Mouse (Mus musculus) yolk sac, embryonic 10.5 days (tissue): Measurements from ENCODE around the gene Tex14.
"Not testable (repeated sequence)": the region's sequence is repeated elsewhere in the genome, so short reads cannot be mapped to it uniquely, and the experiment has no call there.

ENCODE experiments used
- DNase-seq: peaks from one replicate; pipeline ENCODE4 v3.0.0-alpha.2; 2017; ENCODE audit warnings: low spot score

The Tex14 gene

DNA sequence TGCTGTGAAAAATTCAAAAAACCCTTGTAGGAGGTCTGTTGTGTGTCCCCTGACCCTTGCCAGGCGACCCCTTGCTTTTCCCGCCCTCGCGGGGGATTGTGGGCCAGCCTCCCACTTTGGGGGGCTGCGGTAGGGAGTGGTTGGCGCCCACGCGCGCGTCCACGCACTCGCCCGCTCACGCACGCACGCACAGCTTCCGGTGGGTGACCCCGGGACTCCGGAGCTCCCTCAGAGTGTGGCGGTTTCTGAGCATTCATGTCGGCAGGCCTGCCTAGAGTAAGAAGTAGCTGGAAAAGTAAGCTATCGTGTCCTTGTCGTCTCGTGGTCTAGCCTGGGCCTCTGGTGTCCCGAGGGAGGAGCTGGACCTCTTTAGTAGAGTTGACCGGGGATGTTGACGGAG lies at the start of gene Tex14, which contains the start of gene Rad51c:
Tex14 (plus strand) TSS at position 190 of the 400 bp plus-strand sequence.
Rad51c (minus strand) TSS at position 79 of the 400 bp plus-strand sequence.
- no peak for DNase-seq

DNA sequence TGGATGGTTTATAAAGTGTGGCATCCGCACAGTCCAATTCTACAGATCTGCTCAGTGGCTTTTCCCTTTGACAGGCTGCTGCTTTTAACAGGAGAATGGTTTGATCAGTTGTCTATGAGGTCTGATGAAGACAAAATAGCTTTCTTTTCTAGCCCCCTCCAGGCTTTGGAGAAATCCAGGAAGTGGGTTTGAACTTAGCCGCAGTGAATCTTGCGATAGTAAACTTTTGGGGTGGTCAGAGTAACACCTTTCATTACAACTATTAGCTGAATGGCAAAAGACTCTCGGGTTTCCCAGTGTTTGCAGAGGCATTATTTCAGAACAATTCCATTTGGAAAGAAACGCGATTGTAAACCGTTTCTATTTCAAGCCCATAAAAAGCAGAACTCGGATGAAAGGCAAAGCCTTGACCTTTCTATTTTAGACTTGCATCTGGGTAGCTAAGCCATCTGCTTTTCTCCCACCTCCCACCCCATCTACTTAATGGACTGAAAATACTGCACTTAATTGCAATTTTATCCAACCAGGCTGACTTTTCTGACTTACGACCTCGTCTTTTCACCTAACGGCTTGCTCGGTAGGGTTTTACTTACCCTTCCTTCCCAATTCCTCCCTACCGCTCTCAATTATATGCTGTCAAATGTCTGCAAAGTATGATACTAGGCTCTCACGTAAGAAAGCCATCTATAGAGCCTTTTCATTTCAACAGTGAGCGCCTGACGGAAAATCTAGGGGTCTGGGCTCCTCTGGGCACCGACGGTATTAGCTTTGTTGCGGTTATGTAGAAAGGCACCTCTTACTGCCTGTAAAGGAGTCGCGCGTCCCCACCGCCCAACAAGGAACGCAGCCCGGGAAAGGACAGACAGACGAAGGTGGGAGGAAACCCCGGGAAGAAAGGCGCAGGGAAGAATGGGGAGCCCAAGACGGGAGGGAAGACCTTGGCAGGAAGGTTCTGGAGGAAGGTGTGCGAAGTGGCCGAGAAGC lies 47.3 kb upstream of the Tex14 start:
- no peak for DNase-seq

GRCm38 (mm10) chr11:87358331-87359261 lies 46.3 kb upstream of the Tex14 start, which contains the start of gene Ppm1e:
Ppm1e (minus strand) TSS chr11:87359023.
- DNase-seq, result peak; percentile 76

DNA sequence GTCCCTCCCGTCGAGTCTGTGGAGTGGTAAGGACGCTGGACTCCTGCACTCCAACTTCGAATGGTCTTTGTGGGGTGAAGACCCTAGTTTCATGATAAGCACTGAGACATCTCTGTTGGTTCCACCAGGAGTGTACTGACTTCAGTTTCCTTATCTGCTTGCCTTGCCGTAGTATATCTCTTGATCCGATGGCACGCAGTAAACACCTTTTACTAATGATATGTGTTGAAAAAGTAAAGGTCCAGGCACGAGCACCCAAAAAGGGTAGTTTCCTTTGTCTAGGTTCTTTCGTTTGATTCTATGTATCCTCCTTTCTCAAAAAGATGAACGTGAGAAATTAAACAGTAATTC lies 45.6 kb upstream of the Tex14 start:
- no peak for DNase-seq

DNA sequence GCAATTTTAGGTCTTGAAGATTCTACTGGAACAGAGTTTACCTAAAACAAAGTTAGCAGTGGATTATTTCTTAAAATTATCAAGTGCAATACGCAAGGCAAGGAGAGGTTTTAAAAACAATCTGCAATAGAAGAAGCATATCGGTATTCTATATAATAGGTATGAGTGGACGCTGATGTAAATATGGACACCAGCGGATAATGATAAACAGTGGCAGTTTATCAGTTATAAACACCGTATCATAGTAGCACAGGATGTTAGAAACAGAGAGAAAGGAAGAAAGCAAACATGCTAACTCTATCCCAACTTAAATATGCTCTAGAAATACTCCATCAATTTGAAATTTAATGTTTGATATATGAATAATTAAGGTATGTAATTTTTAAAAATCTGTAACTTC lies 39.7 kb upstream of the Tex14 start:
- no peak for DNase-seq

- DNase-seq, result no peak
These were observed 37.8 kb upstream of the Tex14 start for GRCm38 (mm10) chr11:87367061-87367460.

- DNase-seq, result no peak
These were observed 36.8 kb upstream of the Tex14 start for GRCm38 (mm10) chr11:87367865-87368580.

DNA sequence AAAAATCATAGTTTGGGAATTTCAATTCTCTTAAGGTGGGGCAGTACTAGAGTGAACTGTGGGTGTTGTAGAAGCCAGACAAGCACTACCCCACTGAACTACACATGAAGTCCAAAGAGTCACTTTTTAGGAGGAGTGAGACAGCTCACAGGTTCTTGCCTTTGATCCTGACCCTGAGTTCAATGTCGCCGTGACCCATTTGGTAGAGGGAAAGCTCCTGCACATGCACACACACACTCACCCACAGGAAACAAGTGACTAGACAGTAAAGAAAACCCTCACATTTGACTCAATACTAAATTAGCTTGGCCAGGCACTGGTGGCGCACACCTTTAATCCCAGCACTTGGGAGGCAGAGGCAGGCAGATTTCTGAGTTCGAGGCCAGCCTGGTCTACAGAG lies 20.3 kb upstream of the Tex14 start:
- DNase-seq, result no peak

GRCm38 (mm10) chr11:87385676-87386075 lies 19.2 kb upstream of the Tex14 start:
- DNase-seq, result no peak

DNA sequence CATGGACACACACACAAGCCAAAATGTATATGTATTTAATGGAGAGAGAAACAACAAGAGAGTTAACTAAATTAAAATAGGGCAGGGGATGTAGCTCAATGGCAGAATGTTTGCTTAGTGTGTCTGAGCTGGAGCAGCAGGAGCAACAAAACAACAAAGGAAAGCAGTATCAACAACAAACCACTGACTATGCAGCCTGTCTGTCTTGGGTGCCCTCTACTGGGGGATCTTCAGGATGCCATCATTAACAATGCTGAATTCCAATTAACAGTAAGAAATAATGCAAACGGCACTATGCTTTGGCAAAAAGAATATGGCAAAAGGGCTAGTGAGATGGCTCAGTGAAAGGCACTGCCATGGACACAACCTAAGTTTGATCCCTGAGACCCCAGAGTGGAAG lies 11.0 kb upstream of the Tex14 start:
- no peak for DNase-seq

DNA sequence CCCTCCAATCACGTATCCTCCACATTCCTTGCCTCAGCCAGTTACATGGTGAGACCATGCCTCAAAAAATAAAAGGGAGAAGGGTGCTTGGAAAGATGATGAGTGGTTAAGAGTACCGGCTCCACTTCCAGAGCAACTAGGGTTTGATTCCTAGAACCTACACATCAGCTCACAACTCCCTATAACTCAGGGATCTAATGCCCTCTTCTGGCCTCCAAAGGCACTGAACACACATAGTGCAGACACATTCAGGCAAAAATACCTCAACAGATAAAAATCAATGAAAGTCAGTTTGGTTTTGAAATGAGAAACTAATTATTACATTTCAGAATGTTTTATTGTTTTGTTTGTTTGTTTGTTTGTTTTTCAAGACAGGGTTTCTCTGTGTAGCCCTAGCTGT lies 6.5 kb upstream of the Tex14 start:
- DNase-seq, result no peak

DNA sequence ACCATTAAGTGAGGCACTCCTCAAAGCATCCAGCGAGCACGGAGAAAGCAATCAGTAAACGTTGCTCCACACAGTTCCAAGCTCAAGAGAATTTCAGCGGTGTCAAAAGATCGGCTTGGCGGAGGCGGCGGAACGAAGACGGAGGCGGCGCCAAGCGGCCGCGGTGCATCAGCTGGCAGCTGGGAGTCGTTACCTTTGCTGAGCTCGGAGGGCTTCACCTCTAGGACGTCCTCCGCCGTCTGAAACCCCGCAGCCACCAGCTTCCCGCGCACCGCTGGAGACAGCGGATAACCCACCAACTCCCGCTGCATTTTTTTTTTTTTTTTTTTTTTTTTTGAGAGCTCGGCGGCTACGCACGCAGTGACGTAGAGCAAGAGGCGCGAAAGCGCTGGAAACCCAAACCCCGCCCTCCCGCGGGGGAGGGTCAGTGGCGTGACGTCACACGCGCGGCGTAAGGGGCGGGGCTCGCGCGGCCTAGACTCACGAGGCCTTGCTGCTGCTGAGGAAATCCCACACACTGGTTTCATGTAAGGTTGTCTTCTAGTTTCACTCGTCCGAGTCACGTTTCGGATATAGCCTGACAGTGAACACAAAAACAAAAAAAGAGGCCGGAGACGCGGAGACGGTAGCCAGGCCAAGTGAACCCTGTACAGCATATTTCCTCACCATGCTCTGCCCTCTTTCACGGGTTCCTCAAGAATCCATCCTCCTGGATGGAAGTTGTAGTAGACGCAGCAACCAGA lies 583 bp upstream of the Tex14 start:
- peak; percentile 95 for DNase-seq

- DNase-seq, result not testable (repeated sequence)
These were observed 8.5 kb downstream of the Tex14 start for GRCm38 (mm10) chr11:87413412-87413811.

DNA sequence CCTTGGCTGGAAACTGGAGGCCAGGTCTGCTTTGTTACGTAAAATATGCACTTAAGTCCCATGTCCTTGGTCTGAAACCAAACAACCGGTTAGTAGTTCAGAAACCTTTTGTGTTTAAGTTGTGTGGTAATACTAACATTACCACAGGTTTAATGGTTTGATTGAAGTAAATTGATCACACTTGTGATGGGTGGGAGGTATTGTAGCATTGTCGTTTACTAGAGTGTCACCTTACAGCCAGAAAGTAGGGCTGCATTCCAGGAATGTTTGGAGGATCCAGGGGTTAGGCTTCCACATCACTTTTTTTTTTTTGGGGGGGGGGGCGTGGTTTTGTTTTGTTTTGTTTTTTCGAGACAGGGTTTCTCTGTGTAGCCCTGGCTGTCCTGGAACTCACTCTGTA lies 11.3 kb downstream of the Tex14 start:
- no peak for DNase-seq

GRCm38 (mm10) chr11:87420861-87421260 lies 16.0 kb downstream of the Tex14 start:
- no peak for DNase-seq

- DNase-seq, result peak; percentile 66
These were observed 16.9 kb downstream of the Tex14 start for GRCm38 (mm10) chr11:87421760-87422201.

DNA sequence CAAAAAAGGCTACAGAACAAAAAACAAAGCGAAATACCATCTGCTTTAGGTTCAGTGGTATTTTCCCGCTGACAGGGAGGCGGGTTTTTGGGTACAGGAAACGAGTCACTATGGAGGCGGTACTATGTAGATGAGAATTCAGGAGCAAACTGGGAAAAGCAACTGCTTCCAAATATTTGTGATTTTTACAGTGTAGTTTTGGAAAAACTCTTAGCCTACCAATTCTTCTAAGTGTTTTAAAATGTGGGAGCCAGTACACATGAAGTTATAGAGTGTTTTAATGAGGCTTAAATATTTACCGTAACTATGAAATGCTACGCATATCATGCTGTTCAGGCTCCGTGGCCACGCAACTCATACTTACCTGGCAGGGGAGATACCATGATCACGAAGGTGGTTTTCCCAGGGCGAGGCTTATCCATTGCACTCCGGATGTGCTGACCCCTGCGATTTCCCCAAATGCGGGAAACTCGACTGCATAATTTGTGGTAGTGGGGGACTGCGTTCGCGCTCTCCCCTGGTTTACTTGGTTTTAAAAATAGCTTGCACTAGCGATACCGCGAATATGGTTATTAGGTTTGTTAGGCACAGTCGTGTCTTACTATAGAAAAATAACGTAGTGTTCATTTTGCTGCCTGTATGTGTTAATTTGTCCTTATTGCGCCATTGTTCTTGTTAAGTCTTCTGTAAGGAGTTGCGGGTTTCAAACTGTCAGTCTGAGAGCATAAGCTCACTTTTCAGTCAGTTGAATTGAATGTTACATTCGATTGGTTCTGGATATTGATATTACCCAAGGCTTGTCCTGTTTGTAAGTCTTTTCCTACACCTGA lies 17.9 kb downstream of the Tex14 start:
- peak; percentile 93 for DNase-seq

DNA sequence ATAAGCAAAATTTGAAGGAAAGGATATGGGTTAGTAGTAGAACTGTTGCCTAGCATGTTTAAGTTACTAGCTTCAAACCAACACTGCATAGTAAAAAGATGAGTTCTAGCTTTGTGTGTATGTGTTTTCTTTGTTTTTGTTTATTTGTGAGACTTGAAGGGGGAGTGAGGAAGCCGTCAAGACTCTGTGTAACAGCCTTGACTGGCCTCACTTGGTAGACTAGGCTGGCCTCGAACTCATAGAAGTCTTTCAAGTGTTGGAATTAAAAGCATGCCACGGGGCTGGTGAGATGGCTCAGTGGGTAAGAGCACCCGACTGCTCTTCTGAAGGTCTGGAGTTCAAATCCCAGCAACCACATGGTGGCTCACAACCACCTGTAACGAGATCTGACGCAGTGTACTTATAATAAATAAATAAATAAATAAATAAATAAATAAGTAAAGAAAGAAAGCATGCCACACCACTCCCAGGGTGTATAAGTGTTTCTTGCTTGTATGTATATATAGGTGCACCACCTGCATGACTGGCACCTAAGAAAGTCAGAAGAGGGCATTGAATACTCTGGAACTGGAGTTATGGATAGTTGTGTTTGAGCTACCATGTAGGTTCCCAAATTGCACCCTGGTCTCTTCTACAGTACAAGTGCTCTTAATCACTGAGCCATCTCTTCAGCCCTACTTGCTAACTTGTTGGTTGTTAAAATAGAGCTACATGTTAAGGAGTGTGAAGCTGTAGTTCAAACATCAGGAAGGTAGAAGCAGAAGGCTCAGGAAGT lies 18.9 kb downstream of the Tex14 start:
- DNase-seq, result no peak

DNA sequence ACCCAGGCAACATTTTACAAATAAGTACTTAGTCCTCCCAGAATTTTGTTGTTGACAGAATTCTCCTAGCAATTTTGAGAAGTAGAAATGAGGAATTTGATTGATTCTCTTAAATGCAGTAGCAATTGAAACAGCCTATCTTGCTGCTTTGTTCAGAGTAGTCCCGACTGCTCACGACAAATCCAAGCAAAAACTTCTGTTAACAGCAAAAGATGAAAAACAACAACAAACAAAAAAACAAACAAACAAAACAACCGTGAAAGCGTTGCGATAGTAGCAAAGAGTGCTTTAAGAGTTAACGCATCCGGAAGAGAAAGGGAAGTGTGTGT lies 21.2 kb downstream of the Tex14 start:
- DNase-seq, result no peak
